Mouse (Mus musculus) MEL (cell line): ENCODE measurements around the gene Egr2. TPM values are rescaled to one million over a fixed set of nuclear protein-coding genes. Genes with fewer than 3 reads are reported as not detected.

Source experiments
- DNase-seq: peaks from one replicate; pipeline ENCODE4 v3.0.0; 2011; ENCODE audit warnings: low read depth, low spot score
- H3K27ac ChIP-seq: 2 replicates; pipeline ENCODE4 v1.5.1; 2012; ENCODE audit warnings: low read depth, mild to moderate bottlenecking, control low read depth, low read length, moderate library complexity; ENCODE audit not compliant: control insufficient read depth
- H3K27me3 ChIP-seq, 2 experiments: fragments of 150-350 bp in 1 of 2; sonication (generic) in 1 of 2; 2 replicates each; pipeline ENCODE4 v1.6.1; 2012; ENCODE audit warnings: low read length in 2 of 2, mild to moderate bottlenecking in 2 of 2, improper control_type of control experiment in 1 of 2, moderate library complexity in 1 of 2; ENCODE audit not compliant: insufficient read depth in 2 of 2, control insufficient read depth in 1 of 2
- H3K36me3 ChIP-seq, 2 experiments: 2 replicates each; pipeline ENCODE4 v1.6.1; 2012 to 2014; ENCODE audit warnings: low read length in 2 of 2, improper control_type of control experiment in 1 of 2, inconsistent platforms in 1 of 2, mild to moderate bottlenecking in 1 of 2; ENCODE audit not compliant: insufficient read depth in 2 of 2, control insufficient read depth in 1 of 2
- H3K4me1 ChIP-seq, 2 experiments: fragments of 150-350 bp in 1 of 2; sonication (generic) in 1 of 2; 2 replicates each; pipeline ENCODE4 v1.6.1; 2012; ENCODE audit warnings: low read length in 2 of 2, improper control_type of control experiment in 1 of 2, mild to moderate bottlenecking in 1 of 2; ENCODE audit not compliant: insufficient read depth in 2 of 2, control insufficient read depth in 1 of 2
- H3K4me3 ChIP-seq, 2 experiments: fragments of 150-350 bp in 1 of 2; sonication (generic) in 1 of 2; 2 replicates each; pipeline ENCODE4 v1.5.1; 2012; ENCODE audit warnings: low read depth in 2 of 2, low read length in 2 of 2, mild to moderate bottlenecking in 2 of 2, moderate library complexity in 2 of 2, control low read depth in 1 of 2, improper control_type of control experiment in 1 of 2; ENCODE audit not compliant: control insufficient read depth in 1 of 2, insufficient read depth in 1 of 2
- H3K79me2 ChIP-seq: 2 replicates; pipeline ENCODE4 v1.6.1; 2012; ENCODE audit warnings: mild to moderate bottlenecking, low read length, moderate library complexity; ENCODE audit not compliant: control insufficient read depth, poor library complexity, insufficient read depth
- H3K9ac ChIP-seq: 2 replicates; pipeline ENCODE4 v1.6.1; 2012; ENCODE audit warnings: low read depth, mild to moderate bottlenecking, control low read depth, low read length, moderate library complexity; ENCODE audit not compliant: control insufficient read depth, poor library complexity, severe bottlenecking
- H3K9me3 ChIP-seq: fragments of 150-350 bp; sonication (generic); replicated peaks from 2 replicates; pipeline ENCODE4 v1.6.1; 2012; ENCODE audit warnings: mild to moderate bottlenecking, low read length, improper control_type of control experiment, moderate library complexity; ENCODE audit not compliant: insufficient read depth
- CHD1 ChIP-seq: IDR thresholded peaks from 2 replicates; pipeline ENCODE4 v1.6.1; 2012; ENCODE audit warnings: low read depth, mild to moderate bottlenecking, inconsistent platforms, low read length, improper control_type of control experiment
- ELF1 ChIP-seq: IDR thresholded peaks from 2 replicates; pipeline ENCODE4 v1.6.1; 2014; ENCODE audit warnings: low read depth, mild to moderate bottlenecking, inconsistent platforms, low read length, improper control_type of control experiment, moderate library complexity
- EP300 ChIP-seq, 2 experiments: IDR thresholded peaks; 2 replicates each; pipeline ENCODE4 v1.6.1; 2011; ENCODE audit warnings: improper control_type of control experiment in 2 of 2, low read length in 2 of 2, low read depth in 1 of 2, mild to moderate bottlenecking in 1 of 2
- ETS1 ChIP-seq: IDR thresholded peaks from 2 replicates; pipeline ENCODE4 v1.6.1; 2012; ENCODE audit warnings: low read depth, mild to moderate bottlenecking, inconsistent platforms, low read length, improper control_type of control experiment, moderate library complexity
- GATA1 ChIP-seq: IDR thresholded peaks from 2 replicates; pipeline ENCODE4 v1.6.1; 2011; ENCODE audit warnings: low read depth, low read length, improper control_type of control experiment
- HCFC1 ChIP-seq: IDR thresholded peaks from 2 replicates; pipeline ENCODE4 v1.6.1; 2012; ENCODE audit warnings: low read depth, mild to moderate bottlenecking, inconsistent platforms, low read length, improper control_type of control experiment, moderate library complexity
- JUND ChIP-seq: IDR thresholded peaks from 2 replicates; pipeline ENCODE4 v1.6.1; 2011; ENCODE audit warnings: low read depth, mild to moderate bottlenecking, improper control_type of control experiment, low read length
- MAFK ChIP-seq: IDR thresholded peaks from 2 replicates; pipeline ENCODE4 v1.6.1; 2011; ENCODE audit warnings: low read depth, mild to moderate bottlenecking, low read length, improper control_type of control experiment, borderline replicate concordance
- MXI1 ChIP-seq: IDR thresholded peaks from 2 replicates; pipeline ENCODE4 v1.6.1; 2011; ENCODE audit warnings: mild to moderate bottlenecking, low read depth, low read length, improper control_type of control experiment
- POLR2A ChIP-seq, 2 experiments: IDR thresholded peaks; 2 replicates each; pipeline ENCODE4 v1.6.1; 2011 to 2012; ENCODE audit warnings: low read length in 2 of 2, mild to moderate bottlenecking in 2 of 2, control low read depth in 1 of 2, improper control_type of control experiment in 1 of 2, low read depth in 1 of 2, moderate library complexity in 1 of 2; ENCODE audit not compliant: control insufficient read depth in 1 of 2, insufficient read depth in 1 of 2, poor library complexity in 1 of 2
- POLR2AphosphoS2 ChIP-seq: IDR thresholded peaks from 2 replicates; pipeline ENCODE4 v1.6.1; 2011; ENCODE audit warnings: low read length, improper control_type of control experiment
- RCOR1 ChIP-seq: IDR thresholded peaks from 2 replicates; pipeline ENCODE4 v1.6.1; 2012; ENCODE audit warnings: low read depth, mild to moderate bottlenecking, inconsistent platforms, low read length, improper control_type of control experiment
- SIN3A ChIP-seq: IDR thresholded peaks from 2 replicates; pipeline ENCODE4 v1.6.1; 2012; ENCODE audit warnings: low read length, improper control_type of control experiment, inconsistent platforms
- TAL1 ChIP-seq: IDR thresholded peaks from 2 replicates; pipeline ENCODE4 v1.6.1; 2012; ENCODE audit warnings: mild to moderate bottlenecking, inconsistent platforms, low read length, moderate library complexity, mixed read lengths
- TCF12 ChIP-seq: IDR thresholded peaks from 2 replicates; pipeline ENCODE4 v1.6.1; 2014; ENCODE audit warnings: low read depth, mild to moderate bottlenecking, inconsistent platforms, low read length, improper control_type of control experiment, moderate library complexity
- ZC3H11A ChIP-seq: IDR thresholded peaks from 2 replicates; pipeline ENCODE4 v1.6.1; 2012; ENCODE audit warnings: low read depth, mild to moderate bottlenecking, inconsistent platforms, low read length, improper control_type of control experiment
- polyA plus RNA-seq, 2 experiments: library from polyadenylated mRNA; stranded (reverse) in 1 of 2; unstranded in 1 of 2; fragments of >175 nt in 1 of 2; fragments of >200 nt in 1 of 2; gene quantifications; 2 replicates each; pipeline versions ENCODE4 v1.2.1 to v1.2.4; 2012; ENCODE audit warnings: low replicate concordance in 2 of 2, low read depth in 1 of 2; ENCODE audit not compliant: insufficient read length in 2 of 2, insufficient read depth in 1 of 2, missing spikeins in 1 of 2
- total RNA-seq: library from RNA; depleted of rRNA; stranded (reverse); fragments of 300-350 nt; gene quantifications from 2 replicates; pipeline ENCODE4 v1.2.3, GENCODE M21; 2012

The Egr2 gene
- total and polyA plus RNA-seq, 3 experiments: 0.23 to 0.24 TPM; not detected in 1

DNA sequence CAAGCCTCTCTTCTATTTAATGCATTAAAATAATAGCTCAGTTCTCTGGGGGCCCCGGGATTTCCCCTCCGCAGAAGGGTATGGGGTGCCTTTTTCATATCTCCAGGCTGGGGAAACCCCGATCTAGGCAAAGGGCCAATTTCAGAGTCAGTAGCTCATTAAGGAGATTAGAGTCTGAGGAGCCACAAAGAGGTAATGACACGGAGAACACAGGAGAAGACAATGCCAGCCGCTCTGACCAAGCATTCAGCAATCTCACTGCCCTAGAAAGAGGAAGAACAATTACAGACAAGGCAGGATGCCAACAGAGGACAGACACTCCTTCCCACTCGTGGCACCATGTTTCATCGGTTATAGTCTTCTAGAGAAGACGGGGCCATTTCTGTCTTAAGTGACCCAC is 30.8 kb downstream of the Egr2 start (continued):
- peak; percentile 62 for TF ChIP-seq GATA1
- 0 out of 2 replicates have a peak, but pooled peaks have one; percentile 14 for TF ChIP-seq ZC3H11A

DNA sequence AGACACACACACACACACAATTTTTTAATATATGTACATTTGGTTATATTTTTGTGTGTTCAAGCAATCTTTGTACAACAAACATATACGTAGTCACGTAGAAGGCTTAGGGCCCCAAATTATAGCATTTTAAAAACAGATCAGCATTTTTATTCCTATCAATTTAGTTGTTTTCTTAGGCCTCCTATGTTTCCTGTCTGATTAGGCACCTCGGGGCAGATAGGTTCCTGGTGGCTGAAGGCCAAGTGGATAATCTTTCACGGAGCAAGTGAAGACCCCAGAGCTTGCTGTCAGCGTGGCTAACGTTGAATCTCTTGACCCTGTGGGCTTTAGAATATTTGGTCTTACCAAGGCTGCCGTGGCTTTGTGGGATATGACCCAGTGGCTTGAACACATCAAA is 34.3 kb downstream of the Egr2 start:
- Histone ChIP-seq H3K9me3 (no peaks in the 10 kb centered on the region), H3K4me3 (no peak overlapping the region), H3K4me1 (peaks cover 16 to 37% of the 10 kb centered on the region in 2 experiments), H3K27ac (no peak overlapping the region), H3K9ac (no peak overlapping the region), H3K36me3 (peaks cover 0 to 32% of the 10 kb centered on the region in 2 experiments; a peak in 2 of 4 replicates), H3K79me2 (no peaks in the 10 kb centered on the region), H3K27me3 (no peaks in the 10 kb centered on the region)
- peak; percentile 54 for DNase-seq
- no peak for TF ChIP-seq ELF1
- peak; percentile 26; the same call in 1 of the 2 replicates for TF ChIP-seq MXI1
- TF ChIP-seq TCF12: peak; percentile 90
- peak; percentile 88 to 89 for TF ChIP-seq EP300 (IDR thresholded peaks at IDR 0.05; ENCODE audit: low read depth in 1 of 2, low read length in 2 of 2)
- TF ChIP-seq TAL1: peak; percentile 60
- no peak for TF ChIP-seq CHD1
- TF ChIP-seq ETS1: peak; percentile 84
- peak; percentile 73 for TF ChIP-seq RCOR1
- TF ChIP-seq POLR2AphosphoS2: no peak
- peak; percentile 88 for TF ChIP-seq GATA1
- TF ChIP-seq SIN3A: 0 out of 2 replicates have a peak, but pooled peaks have one; percentile 56
- peak; percentile 93 for TF ChIP-seq MAFK

DNA sequence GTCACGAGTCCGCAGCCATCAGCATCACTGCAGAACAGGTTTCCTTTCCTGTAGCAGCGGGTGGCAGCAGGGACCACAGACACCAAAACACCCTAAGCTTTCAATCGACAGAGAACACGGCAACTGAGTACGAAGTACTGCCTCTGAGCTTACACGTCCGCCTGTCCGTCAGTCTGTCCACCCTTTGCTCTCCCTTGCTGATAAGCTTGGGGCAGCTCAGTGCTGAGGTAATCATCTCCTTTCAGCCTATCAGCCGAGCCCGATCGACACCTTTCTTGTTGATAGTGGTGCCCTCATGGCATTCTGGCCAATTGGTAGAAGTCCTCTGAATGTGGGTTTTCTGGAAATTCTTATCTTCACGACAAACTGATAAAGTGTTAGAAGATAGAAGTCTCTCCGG is 36.2 kb downstream of the Egr2 start:
- H3K36me3 ChIP-seq: peaks cover 0 to 24% of the 10 kb centered on the region in 2 experiments; a peak in 2 of 4 replicates
- no peak for TF ChIP-seq POLR2A (IDR thresholded peaks at IDR 0.05; ENCODE audit: control insufficient read depth in 1 of 2, insufficient read depth in 1 of 2, low read depth in 1 of 2, low read length in 2 of 2, poor library complexity in 1 of 2)
- no peak for TF ChIP-seq TCF12
- no peak for TF ChIP-seq ETS1
- TF ChIP-seq HCFC1: no peak
- no peak for TF ChIP-seq JUND
- H3K9me3 ChIP-seq: no peaks in the 10 kb centered on the region
- H3K27me3 ChIP-seq: no peaks in the 10 kb centered on the region
- H3K4me3 ChIP-seq: no peak overlapping the region
- DNase-seq: no peak
- H3K4me1 ChIP-seq: peaks cover 12 to 27% of the 10 kb centered on the region in 2 experiments
- H3K79me2 ChIP-seq: no peaks in the 10 kb centered on the region
- H3K27ac ChIP-seq: no peak overlapping the region
- no peak overlapping the region for H3K9ac ChIP-seq
